Mouse (Mus musculus) lung, adult 2 months (tissue): Measurements from ENCODE around the gene Ifi211.
"Not testable (repeated sequence)": the region's sequence is repeated elsewhere in the genome, so short reads cannot be mapped to it uniquely, and the experiment has no call there.

ENCODE experiments used
- CTCF ChIP-seq: fragments of 200-500 bp; IDR thresholded peaks from 2 replicates; pipeline ENCODE4 v1.5.1; 2011; ENCODE audit warnings: mild to moderate bottlenecking, low read length, control low read depth; ENCODE audit not compliant: insufficient read depth
- POLR2A ChIP-seq: fragments of 200-500 bp; IDR thresholded peaks from 2 replicates; pipeline ENCODE4 v1.6.1; 2011; ENCODE audit warnings: low read depth, mild to moderate bottlenecking, control low read depth, low read length, borderline replicate concordance; ENCODE audit errors: extremely low read depth

- TF ChIP-seq CTCF, POLR2A: not testable (repeated sequence)
These were observed 60.0 kb downstream of the Ifi211 start for GRCm38 (mm10) chr1:173852853-173853252.
